Mouse (Mus musculus) kidney, postnatal 10 days (tissue): ENCODE measurements around the gene Catsper4.

Experiments used
- DNase-seq: peaks from one replicate; pipeline ENCODE4 v3.0.0; 2021; ENCODE audit warnings: mixed read lengths

Catsper4 gene

GRCm38 (mm10) chr4:134250116-134250929 lies 23.1 kb upstream of the Catsper4 start:
- DNase-seq, result no peak

GRCm38 (mm10) chr4:134249651-134250050 lies 22.5 kb upstream of the Catsper4 start:
- peak; percentile 90 for DNase-seq

GRCm38 (mm10) chr4:134246719-134247258 lies 19.6 kb upstream of the Catsper4 start, which contains the start of gene Gm30191:
Gene Gm30191, plus strand, starts transcription at chr4:134246935.
- no peak for DNase-seq

GRCm38 (mm10) chr4:134246256-134246655 lies 19.1 kb upstream of the Catsper4 start:
- no peak for DNase-seq

- peak; percentile 98 for DNase-seq
Measured at GRCm38 (mm10) chr4:134245148-134245843, 18.1 kb upstream of the Catsper4 start, which contains the start of gene Zfp593. Gene Zfp593, minus strand, starts transcription at chr4:134245592.

GRCm38 (mm10) chr4:134243516-134244250 lies 16.5 kb upstream of the Catsper4 start, which contains the start of gene E130218I03Rik:
Gene E130218I03Rik, plus strand, starts transcription at chr4:134243662.
- DNase-seq, result no peak

- DNase-seq, result no peak
Measured at GRCm38 (mm10) chr4:134238686-134239085, 11.5 kb upstream of the Catsper4 start.

- peak; percentile 90 for DNase-seq
Measured at GRCm38 (mm10) chr4:134238279-134238651, 11.1 kb upstream of the Catsper4 start, which contains the start of gene Cnksr1. Gene Cnksr1, minus strand, starts transcription at chr4:134238399.

GRCm38 (mm10) chr4:134237582-134238278 lies 10.5 kb upstream of the Catsper4 start:
- DNase-seq, result no peak

- DNase-seq, result no peak
Measured at GRCm38 (mm10) chr4:134234876-134235275, 7.7 kb upstream of the Catsper4 start.

GRCm38 (mm10) chr4:134230431-134230830 lies 3.2 kb upstream of the Catsper4 start:
- DNase-seq, result no peak

- peak; percentile 45 for DNase-seq
Measured at GRCm38 (mm10) chr4:134222793-134223600, 4.2 kb downstream of the Catsper4 start.

- DNase-seq, result no peak
Measured at GRCm38 (mm10) chr4:134206488-134207053, 20.6 kb downstream of the Catsper4 start.

- DNase-seq, result no peak
Measured at GRCm38 (mm10) chr4:134203340-134203896, 23.8 kb downstream of the Catsper4 start.

GRCm38 (mm10) chr4:134202904-134203303 lies 24.3 kb downstream of the Catsper4 start, which contains the start of gene Gm7534:
Gene Gm7534, minus strand, starts transcription at chr4:134203004.
- no peak for DNase-seq

- no peak for DNase-seq
Measured at GRCm38 (mm10) chr4:134199371-134199770, 27.8 kb downstream of the Catsper4 start.

- no peak for DNase-seq
Measured at GRCm38 (mm10) chr4:134186268-134186667, 40.9 kb downstream of the Catsper4 start.

GRCm38 (mm10) chr4:134185569-134185968 lies 41.6 kb downstream of the Catsper4 start:
- DNase-seq, result no peak

- DNase-seq, result no peak
Measured at GRCm38 (mm10) chr4:134183711-134184110, 43.5 kb downstream of the Catsper4 start.

GRCm38 (mm10) chr4:134181825-134182224 lies 45.4 kb downstream of the Catsper4 start:
- DNase-seq, result no peak
